Mouse (Mus musculus) liver, embryonic 14.5 days (tissue): Measurements from ENCODE around the gene Trim69. TPM values are rescaled to one million over a fixed set of nuclear protein-coding genes. Genes with fewer than 3 reads are reported as not detected.
A peak's percentile ranks its signal among the peaks of the same experiment; 100 is the strongest.

Experiments
- ATAC-seq: fragments of 200-750 bp; cut with Nextera tagmentation; 2 replicates; pipeline ENCODE4 v1.8.0; 2017; ENCODE audit warnings: moderate number of reproducible peaks, mild to moderate bottlenecking, moderate library complexity; ENCODE audit not compliant: insufficient read depth
- DNase-seq, 3 experiments: peaks; one replicate each; pipeline ENCODE4 v3.0.0-alpha.2; 2012 to 2013; ENCODE audit warnings: low read depth in 3 of 3, low spot score in 3 of 3
- H3K27ac ChIP-seq: fragments of 300-500 bp; sonication (generic); 2 replicates; pipeline ENCODE4 v1.5.1; 2014; ENCODE audit warnings: moderate library complexity, mild to moderate bottlenecking, control low read depth, inconsistent platforms
- H3K27me3 ChIP-seq: fragments of 300-500 bp; sonication (generic); 2 replicates; pipeline ENCODE4 v1.6.1; 2014; ENCODE audit warnings: mild to moderate bottlenecking, low read length, moderate library complexity; ENCODE audit not compliant: control insufficient read depth, insufficient read depth
- H3K36me3 ChIP-seq: fragments of 300-500 bp; sonication (generic); replicated peaks from 2 replicates; pipeline ENCODE4 v1.6.1; 2014; ENCODE audit warnings: low read depth; ENCODE audit not compliant: control insufficient read depth, insufficient read depth
- H3K4me1 ChIP-seq, 2 experiments: fragments of 200-500 bp in 1 of 2; fragments of 300-500 bp in 1 of 2; sonication (generic) in 1 of 2; replicated peaks; 2 replicates each; pipeline ENCODE4 v1.6.1; 2012 to 2014; ENCODE audit warnings: antibody characterized with exemption in 1 of 2, inconsistent platforms in 1 of 2, low read length in 1 of 2; ENCODE audit not compliant: control insufficient read depth in 2 of 2, insufficient read depth in 2 of 2
- H3K4me2 ChIP-seq: fragments of 300-500 bp; sonication (generic); 2 replicates; pipeline ENCODE4 v1.6.1; 2014; ENCODE audit warnings: low read depth, mild to moderate bottlenecking, control low read depth, moderate library complexity
- H3K4me3 ChIP-seq, 2 experiments: fragments of 200-500 bp in 1 of 2; fragments of 300-500 bp in 1 of 2; sonication (generic) in 1 of 2; 2 replicates each; pipeline ENCODE4 v1.5.1; 2012 to 2014; ENCODE audit warnings: low read depth in 2 of 2, low read length in 2 of 2, mild to moderate bottlenecking in 2 of 2, control low read depth in 1 of 2, inconsistent platforms in 1 of 2, moderate library complexity in 1 of 2; ENCODE audit not compliant: insufficient read depth in 1 of 2
- H3K9ac ChIP-seq: fragments of 300-500 bp; sonication (generic); replicated peaks from 2 replicates; pipeline ENCODE4 v1.6.1; 2014; ENCODE audit warnings: mild to moderate bottlenecking, control low read depth, moderate library complexity
- H3K9me3 ChIP-seq: fragments of 300-500 bp; sonication (generic); 2 replicates; pipeline ENCODE4 v1.6.1; 2016; ENCODE audit warnings: low read length, mixed read lengths; ENCODE audit not compliant: control insufficient read depth
- CTCF ChIP-seq: IDR thresholded peaks from 2 replicates; pipeline ENCODE4 v1.5.1; 2016; ENCODE audit warnings: antibody characterized with exemption, low read depth, control low read depth
- EP300 ChIP-seq: IDR thresholded peaks from 2 replicates; pipeline ENCODE4 v1.6.1; 2016; ENCODE audit warnings: antibody characterized with exemption, low read depth
- WGBS: fragments of 180-500 bp; shearing (Covaris S2); extraction: QIAGEN DNeasy Blood & Tissue Kit; methylation state at CpG from one replicate; pipeline ENCODE4 v1.1.7; 2014; ENCODE audit not compliant: insufficient replicate concordance; 5-methylcytosine and 5-hydroxymethylcytosine counted together
- polyA plus RNA-seq, 2 experiments: library from polyadenylated mRNA; depleted of rRNA in 1 of 2; stranded (reverse) in 1 of 2; unstranded in 1 of 2; fragments of >200 nt; fragmentation: Nextera tagmentation in 1 of 2; extraction: Ambion mirVana in 1 of 2; gene quantifications; 2 replicates each; pipeline versions ENCODE4 v1.2.1 to v1.2.3; 2012 to 2014

Gene Trim69
- polyA plus RNA-seq, 2 experiments: 0.08 TPM; not detected in 1

GRCm38 (mm10) chr2:122185086-122185485 is 24.6 kb downstream of the Trim69 start:
- Histone ChIP-seq H3K9me3 (no peaks in the 10 kb centered on the region), H3K4me3 (no peak overlapping the region), H3K27me3 (no peaks in the 10 kb centered on the region), H3K9ac (no peak overlapping the region), H3K4me2 (no peak overlapping the region), H3K27ac (no peak overlapping the region), H3K36me3 (no peaks in the 10 kb centered on the region), H3K4me1 (peaks cover 0 to 3% of the 10 kb centered on the region in 2 experiments; a peak in 3 of 4 replicates)
- TF ChIP-seq EP300 (no peak), CTCF (no peak)
- 73% methylated on average over 4 of the region's 4 CpGs for WGBS
- no peak for ATAC-seq
- no peak for DNase-seq

GRCm38 (mm10) chr2:122186106-122186505 is 25.6 kb downstream of the Trim69 start, which contains the start of the genes Patl2 and Terb2:
Gene Patl2 (minus strand): TSS chr2:122186189.
Gene Terb2 (plus strand): TSS chr2:122186272.
- no peak within 1 kb of the TSS for H3K4me2 ChIP-seq
- TF ChIP-seq CTCF (no peak), EP300 (no peak)
- H3K4me1 ChIP-seq: peaks cover 0 to 3% of the 10 kb centered on the region in 2 experiments; a peak in 3 of 4 replicates
- no peak for DNase-seq
- H3K27me3 ChIP-seq: no peaks in the 10 kb centered on the region
- WGBS: 74% methylated on average over 17 of the region's 17 CpGs
- H3K36me3 ChIP-seq: no peaks in the 10 kb centered on the region
- H3K27ac ChIP-seq: no peak within 1 kb of the TSS
- ATAC-seq: no peak
- no peak within 1 kb of the TSS for H3K4me3 ChIP-seq
- no peak within 1 kb of the TSS for H3K9ac ChIP-seq
- no peaks in the 10 kb centered on the region for H3K9me3 ChIP-seq

DNA sequence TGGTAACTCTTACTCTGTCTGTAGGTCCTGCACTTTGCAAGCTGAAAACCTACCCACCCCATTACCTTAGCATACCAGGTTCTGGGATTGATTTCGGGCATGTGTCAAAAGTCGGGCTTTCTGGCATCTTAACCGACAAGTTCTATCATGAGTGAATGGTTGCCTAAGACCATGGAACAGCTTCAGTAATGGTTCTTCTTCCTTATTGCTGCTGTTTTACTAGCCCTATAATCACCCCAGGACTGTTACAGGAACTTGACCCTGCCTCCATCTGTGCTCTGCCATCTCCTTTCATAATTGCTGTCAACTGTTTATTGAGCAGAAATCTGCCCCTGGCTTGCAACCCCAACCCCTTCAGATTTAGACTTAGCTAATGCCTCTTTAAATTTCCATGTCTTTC is 26.3 kb downstream of the Trim69 start:
- no peak overlapping the region for H3K4me3 ChIP-seq
- no peak for DNase-seq
- H3K27me3 ChIP-seq: no peaks in the 10 kb centered on the region
- no peak overlapping the region for H3K9ac ChIP-seq
- H3K9me3 ChIP-seq: no peaks in the 10 kb centered on the region
- no peak for TF ChIP-seq EP300
- no peak for TF ChIP-seq CTCF
- no peaks in the 10 kb centered on the region for H3K36me3 ChIP-seq
- ATAC-seq: no peak
- H3K4me1 ChIP-seq: peaks cover 0 to 3% of the 10 kb centered on the region in 2 experiments; a peak in 3 of 4 replicates
- H3K27ac ChIP-seq: no peak overlapping the region
- no peak overlapping the region for H3K4me2 ChIP-seq
- WGBS: 78% methylated on average over 3 of the region's 3 CpGs

- no peak for DNase-seq
- 46% methylated on average over 3 of the region's 3 CpGs for WGBS
- TF ChIP-seq EP300: no peak
- TF ChIP-seq CTCF: no peak
- H3K36me3 ChIP-seq: no peaks in the 10 kb centered on the region
- no peaks in the 10 kb centered on the region for H3K9me3 ChIP-seq
- H3K4me2 ChIP-seq: no peak overlapping the region
- H3K4me3 ChIP-seq: no peak overlapping the region
- H3K27me3 ChIP-seq: no peaks in the 10 kb centered on the region
- H3K27ac ChIP-seq: no peak overlapping the region
- no peak overlapping the region for H3K9ac ChIP-seq
- H3K4me1 ChIP-seq: peaks cover 0 to 3% of the 10 kb centered on the region in 2 experiments; a peak in 3 of 4 replicates
- ATAC-seq: no peak
Measured at GRCm38 (mm10) chr2:122191849-122192248, 31.3 kb downstream of the Trim69 start.

DNA sequence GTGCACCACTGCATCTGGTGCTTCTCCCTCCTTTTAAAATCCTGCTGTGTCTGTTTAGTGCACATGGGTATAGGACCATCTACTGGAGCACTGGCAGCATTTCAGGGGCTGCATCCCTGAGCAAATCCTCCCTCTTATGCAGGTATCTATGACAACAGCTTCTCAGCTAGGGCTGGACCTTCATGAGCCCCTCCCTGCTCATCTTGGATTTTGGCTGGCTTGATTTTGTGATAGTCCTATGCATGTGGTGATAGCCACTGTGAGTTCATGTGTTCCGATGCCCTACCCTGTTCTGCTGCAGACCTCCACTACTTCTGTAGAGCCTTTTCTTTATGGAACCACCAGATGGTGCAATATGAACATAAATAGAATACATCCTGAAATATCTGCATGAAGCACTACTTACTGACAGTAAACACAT is 34.0 kb downstream of the Trim69 start:
- no peaks in the 10 kb centered on the region for H3K4me1 ChIP-seq
- DNase-seq: peak in 1 of 3 experiments; percentile 13
- ATAC-seq: peak; percentile 43; the same call in 1 of the 2 replicates

More for the DNA sequence above, 34.0 kb downstream of the Trim69 start:
- Histone ChIP-seq H3K4me2 (no peak overlapping the region), H3K4me3 (no peak overlapping the region), H3K9ac (no peak overlapping the region), H3K9me3 (no peaks in the 10 kb centered on the region), H3K27me3 (no peaks in the 10 kb centered on the region), H3K27ac (no peak overlapping the region), H3K36me3 (no peaks in the 10 kb centered on the region)
- 79% methylated on average over 1 of the region's 1 CpGs for WGBS
- TF ChIP-seq CTCF (peak; percentile 51), EP300 (no peak)
